Mouse (Mus musculus): Measurements from ENCODE around the gene Sdad1. TPM values are rescaled to one million over a fixed set of nuclear protein-coding genes. Genes with fewer than 3 reads are reported as not detected.

Gene Sdad1
- polyA plus RNA-seq, 1 experiment from 2014 or later = 55.6 TPM

- no peaks in the 10 kb centered on the region for H3K9me3 ChIP-seq (replicated peaks)
- WGBS = 94% methylated on average over 6 of the region's 6 CpGs
Observed at GRCm38 (mm10) chr5:92252031-92252430, 58.2 kb downstream of the Sdad1 start.

GRCm38 (mm10) chr5:92248614-92249013 lies 61.7 kb downstream of the Sdad1 start:
- no peaks in the 10 kb centered on the region for H3K9me3 ChIP-seq (replicated peaks)
- H3K4me1 ChIP-seq = peaks cover 6% of the 10 kb centered on the region
- no peaks in the 10 kb centered on the region; the same call in 1 of the 2 replicates for H3K36me3 ChIP-seq
- DNase-seq (ENCODE audit: low spot score) = no peak
- no peak overlapping the region for H3K4me3 ChIP-seq
- no peak overlapping the region for H3K27ac ChIP-seq
- no peaks in the 10 kb centered on the region for H3K27me3 ChIP-seq (ENCODE audit: low read depth, poor library complexity, severe bottlenecking)
- WGBS = 88% methylated on average over 11 of the region's 11 CpGs

More at GRCm38 (mm10) chr5:92252031-92252430, 58.2 kb downstream of the Sdad1 start:
- H3K27ac ChIP-seq = no peak overlapping the region
- no peaks in the 10 kb centered on the region; the same call in 1 of the 2 replicates for H3K36me3 ChIP-seq
- no peak for DNase-seq (ENCODE audit: low spot score)
- no peaks in the 10 kb centered on the region for H3K27me3 ChIP-seq (ENCODE audit: low read depth, poor library complexity, severe bottlenecking)
- no peak overlapping the region for H3K4me3 ChIP-seq
- peaks cover 19% of the 10 kb centered on the region for H3K4me1 ChIP-seq

- H3K4me3 ChIP-seq = no peak overlapping the region
- 93% methylated on average over 9 of the region's 9 CpGs for WGBS
- H3K9me3 ChIP-seq (replicated peaks) = no peaks in the 10 kb centered on the region
Observed at GRCm38 (mm10) chr5:92245483-92245882, 64.8 kb downstream of the Sdad1 start.

GRCm38 (mm10) chr5:92244900-92245299 lies 65.4 kb downstream of the Sdad1 start:
- Histone ChIP-seq H3K36me3 (no peaks in the 10 kb centered on the region; the same call in 1 of the 2 replicates), H3K9me3 (replicated peaks) (no peaks in the 10 kb centered on the region), H3K27ac (no peak overlapping the region), H3K27me3 (ENCODE audit: low read depth, poor library complexity, severe bottlenecking) (no peaks in the 10 kb centered on the region), H3K4me1 (no peaks in the 10 kb centered on the region), H3K4me3 (no peak overlapping the region)
- WGBS = 96% methylated on average over 2 of the region's 2 CpGs
- no peak for DNase-seq (ENCODE audit: low spot score)

More at GRCm38 (mm10) chr5:92245483-92245882, 64.8 kb downstream of the Sdad1 start:
- DNase-seq (ENCODE audit: low spot score) = no peak
- no peaks in the 10 kb centered on the region for H3K27me3 ChIP-seq (ENCODE audit: low read depth, poor library complexity, severe bottlenecking)
- no peak overlapping the region for H3K27ac ChIP-seq
- no peaks in the 10 kb centered on the region; the same call in 1 of the 2 replicates for H3K36me3 ChIP-seq
- H3K4me1 ChIP-seq = no peaks in the 10 kb centered on the region

- Histone ChIP-seq H3K36me3 (no peaks in the 10 kb centered on the region), H3K4me1 (no peaks in the 10 kb centered on the region), H3K27ac (no peak overlapping the region), H3K27me3 (ENCODE audit: low read depth, poor library complexity, severe bottlenecking) (no peaks in the 10 kb centered on the region), H3K9me3 (replicated peaks) (no peaks in the 10 kb centered on the region), H3K4me3 (no peak overlapping the region)
- 94% methylated on average over 12 of the region's 12 CpGs for WGBS
- no peak for DNase-seq (ENCODE audit: low spot score)
Observed at GRCm38 (mm10) chr5:92240769-92241168, 69.5 kb downstream of the Sdad1 start.

- Histone ChIP-seq H3K27me3 (ENCODE audit: low read depth, poor library complexity, severe bottlenecking) (no peaks in the 10 kb centered on the region), H3K4me3 (peak overlapping the region; percentile 22; the same call in 1 of the 2 replicates), H3K36me3 (no peaks in the 10 kb centered on the region), H3K9me3 (replicated peaks) (no peaks in the 10 kb centered on the region), H3K4me1 (no peaks in the 10 kb centered on the region), H3K27ac (peak overlapping the region; percentile 62)
- DNase-seq (ENCODE audit: low spot score) = peak; percentile 69
- WGBS = 51% methylated on average over 29 of the region's 29 CpGs
Observed at GRCm38 (mm10) chr5:92239333-92240232, 70.7 kb downstream of the Sdad1 start.

- WGBS = 63% methylated on average over 5 of the region's 5 CpGs
- Histone ChIP-seq H3K27me3 (ENCODE audit: low read depth, poor library complexity, severe bottlenecking) (no peaks in the 10 kb centered on the region), H3K27ac (no peak overlapping the region), H3K9me3 (replicated peaks) (no peaks in the 10 kb centered on the region), H3K4me3 (no peak overlapping the region), H3K4me1 (no peaks in the 10 kb centered on the region), H3K36me3 (no peaks in the 10 kb centered on the region)
- DNase-seq (ENCODE audit: low spot score) = no peak
Observed at GRCm38 (mm10) chr5:92234939-92235557, 75.2 kb downstream of the Sdad1 start.

Other genes with a start within 250 kb of the Sdad1 start
- gene G3bp2, start 226.8 kb downstream of the Sdad1 start, polyA plus RNA-seq (2016; fragmentation: Nextera tagmentation; extraction: Ambion mirVana) = 265 and 267 TPM in 2 replicates
- 39.0 and 44.7 TPM in 2 replicates for gene Uso1, start 172.5 kb downstream of the Sdad1 start, polyA plus RNA-seq (2016; fragmentation: Nextera tagmentation; extraction: Ambion mirVana)
- not detected in 2 replicates for gene U90926, start 95.1 kb downstream of the Sdad1 start, polyA plus RNA-seq (2016; fragmentation: Nextera tagmentation; extraction: Ambion mirVana)
- 0.16 and 0.58 TPM in 2 replicates for gene Ppef2, start 54.2 kb downstream of the Sdad1 start, polyA plus RNA-seq (2016; fragmentation: Nextera tagmentation; extraction: Ambion mirVana)
- 8.8 and 9.2 TPM in 2 replicates for gene Naaa, start 32.3 kb downstream of the Sdad1 start, polyA plus RNA-seq (2016; fragmentation: Nextera tagmentation; extraction: Ambion mirVana)
- gene Cxcl9, start 17.6 kb upstream of the Sdad1 start, polyA plus RNA-seq (2016; fragmentation: Nextera tagmentation; extraction: Ambion mirVana) = not detected in 2 replicates
- 0.89 and 2.0 TPM in 2 replicates for gene Art3, start 21.3 kb upstream of the Sdad1 start, polyA plus RNA-seq (2016; fragmentation: Nextera tagmentation; extraction: Ambion mirVana)
- gene Cxcl10, start 38.4 kb upstream of the Sdad1 start, polyA plus RNA-seq (2016; fragmentation: Nextera tagmentation; extraction: Ambion mirVana) = 0.26 and 0.28 TPM in 2 replicates
- gene Nup54, start 124.7 kb upstream of the Sdad1 start, polyA plus RNA-seq (2016; fragmentation: Nextera tagmentation; extraction: Ambion mirVana) = 76.6 and 81.9 TPM in 2 replicates
- gene Scarb2, start 196.4 kb upstream of the Sdad1 start, polyA plus RNA-seq (2016; fragmentation: Nextera tagmentation; extraction: Ambion mirVana) = 5.7 and 7.2 TPM in 2 replicates
- gene Fam47e, start 244.6 kb upstream of the Sdad1 start, polyA plus RNA-seq (2016; fragmentation: Nextera tagmentation; extraction: Ambion mirVana) = not detected in 2 replicates

All from limb, embryonic 10.5 days (tissue).